Mouse (Mus musculus) hindbrain, postnatal 0 days (tissue): ENCODE measurements around the gene Itpr1. TPM values are rescaled to one million over a fixed set of nuclear protein-coding genes. Genes with fewer than 3 reads are reported as not detected.

ENCODE experiments used
- ATAC-seq: fragments of 200-750 bp; cut with Nextera tagmentation; 2 replicates; pipeline ENCODE4 v1.8.0; 2017; ENCODE audit warnings: mild to moderate bottlenecking, moderate TSS enrichment, moderate library complexity
- DNase-seq: peaks from one replicate; pipeline ENCODE4 v3.0.0-alpha.2; 2015; ENCODE audit warnings: low spot score
- H3K27ac ChIP-seq: fragments of 300-500 bp; sonication (generic); 2 replicates; pipeline ENCODE4 v1.5.1; 2014; ENCODE audit warnings: mild to moderate bottlenecking
- H3K27me3 ChIP-seq: fragments of 300-500 bp; sonication (generic); 2 replicates; pipeline ENCODE4 v1.6.1; 2014; ENCODE audit warnings: low read length, mixed read lengths; ENCODE audit not compliant: insufficient read depth
- H3K36me3 ChIP-seq: fragments of 300-500 bp; sonication (generic); 2 replicates; pipeline ENCODE4 v1.6.1; 2014; ENCODE audit warnings: low read length, mixed read lengths; ENCODE audit not compliant: insufficient read depth
- H3K4me1 ChIP-seq: fragments of 300-500 bp; sonication (generic); 2 replicates; pipeline ENCODE4 v1.6.1; 2014; ENCODE audit warnings: antibody characterized with exemption, low read length, mixed read lengths; ENCODE audit not compliant: insufficient read depth
- H3K4me2 ChIP-seq: fragments of 300-500 bp; sonication (generic); 2 replicates; pipeline ENCODE4 v1.6.1; 2014; ENCODE audit warnings: low read depth, mild to moderate bottlenecking, low read length, moderate library complexity, mixed read lengths
- H3K4me3 ChIP-seq: fragments of 300-500 bp; sonication (generic); 2 replicates; pipeline ENCODE4 v1.5.1; 2014; ENCODE audit warnings: low read length
- H3K9ac ChIP-seq: fragments of 300-500 bp; sonication (generic); replicated peaks from 2 replicates; pipeline ENCODE4 v1.6.1; 2014; ENCODE audit warnings: mild to moderate bottlenecking, low read length, moderate library complexity, mixed read lengths
- H3K9me3 ChIP-seq: fragments of 300-500 bp; sonication (generic); 2 replicates; pipeline ENCODE4 v1.6.1; 2016; ENCODE audit warnings: low read length, mixed read lengths
- CTCF ChIP-seq: IDR thresholded peaks from 2 replicates; pipeline ENCODE4 v1.5.1; 2016; ENCODE audit warnings: antibody characterized with exemption, control low read depth, low read depth
- WGBS: fragments of 180-500 bp; shearing (Covaris S2); extraction: QIAGEN DNeasy Blood & Tissue Kit; methylation state at CpG from one replicate; pipeline ENCODE4 v1.1.7; 2014; 5-methylcytosine and 5-hydroxymethylcytosine counted together
- polyA plus RNA-seq: library from polyadenylated mRNA; unstranded; fragments of >200 nt; fragmentation: Nextera tagmentation; extraction: Ambion mirVana; gene quantifications from 2 replicates; pipeline ENCODE4 v1.2.1, GENCODE M21; 2015
- total RNA-seq: library from RNA; depleted of rRNA; stranded (reverse); fragments of >200 nt; gene quantifications from 2 replicates; pipeline ENCODE4 v1.2.3, GENCODE M21; 2014

Itpr1 gene
- total and polyA plus RNA-seq, 2 experiments from 2014 or later: 7.2 to 47.1 TPM

DNA sequence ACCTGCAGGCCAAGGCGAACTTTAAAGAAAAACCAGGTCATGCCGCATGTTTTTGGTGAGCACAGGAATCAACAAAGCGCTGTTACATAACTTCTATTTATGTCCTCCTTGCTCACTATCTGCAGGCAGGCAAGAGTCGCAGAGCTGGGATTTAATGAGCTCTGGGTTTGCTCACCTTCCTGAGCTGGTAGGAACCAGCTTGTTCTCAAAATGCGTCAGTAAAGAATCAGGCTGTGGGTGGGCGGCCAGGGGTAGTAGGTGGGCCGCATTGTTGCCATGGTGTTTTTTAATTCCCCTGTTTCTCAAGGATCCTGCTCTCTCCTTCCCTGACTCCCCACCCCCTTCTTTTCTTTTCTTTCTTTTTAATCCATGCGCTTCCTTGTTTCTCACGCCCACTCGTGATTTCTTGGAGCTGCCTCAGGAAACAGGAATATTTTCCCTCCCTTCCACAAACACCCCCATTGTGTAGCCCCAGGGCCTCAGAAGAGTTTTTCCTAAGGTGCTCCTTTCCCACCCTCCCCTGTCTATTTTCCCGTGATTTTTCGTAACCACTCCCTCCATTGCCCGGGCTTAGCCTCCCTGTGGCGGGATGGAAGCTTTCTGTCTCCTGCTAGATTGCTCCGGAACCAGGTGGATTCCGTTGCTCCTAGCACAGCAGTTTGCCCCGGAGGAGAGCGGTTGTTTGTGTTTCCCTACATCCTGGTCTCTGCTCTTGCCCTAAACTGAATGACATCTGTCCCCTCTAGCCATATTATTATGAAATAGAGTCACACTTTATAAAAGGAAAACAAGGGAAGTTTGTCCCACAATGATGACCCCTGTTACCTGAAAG is 243.6 kb downstream of the Itpr1 start:
- Histone ChIP-seq H3K4me1 (peaks cover 16% of the 10 kb centered on the region), H3K27ac (peak overlapping the region; percentile 60; the same call in 1 of the 2 replicates), H3K36me3 (no peaks in the 10 kb centered on the region), H3K4me3 (peak overlapping the region; percentile 13; the same call in 1 of the 2 replicates), H3K27me3 (no peaks in the 10 kb centered on the region), H3K9ac (peak overlapping the region; percentile 35; the same call in 1 of the 2 replicates), H3K9me3 (no peaks in the 10 kb centered on the region), H3K4me2 (peak overlapping the region; percentile 52)
- ATAC-seq: peak; percentile 38
- DNase-seq: peak; percentile 35
- TF ChIP-seq CTCF: no peak
- 10% methylated on average over 18 of the region's 18 CpGs for WGBS

GRCm38 (mm10) chr6:108457063-108457405 is 244.1 kb downstream of the Itpr1 start:
- TF ChIP-seq CTCF: no peak
- H3K27ac ChIP-seq: peak overlapping the region; percentile 60; the same call in 1 of the 2 replicates
- H3K36me3 ChIP-seq: no peaks in the 10 kb centered on the region
- H3K4me2 ChIP-seq: peak overlapping the region; percentile 52
- no peaks in the 10 kb centered on the region for H3K27me3 ChIP-seq
- H3K4me1 ChIP-seq: peaks cover 16% of the 10 kb centered on the region
- no peak overlapping the region for H3K9ac ChIP-seq
- peak; percentile 32 for DNase-seq
- WGBS: 11% methylated on average over 5 of the region's 5 CpGs
- H3K9me3 ChIP-seq: no peaks in the 10 kb centered on the region
- ATAC-seq: peak; percentile 57; the same call in 1 of the 2 replicates
- no peak overlapping the region for H3K4me3 ChIP-seq

GRCm38 (mm10) chr6:108457516-108458181 is 244.8 kb downstream of the Itpr1 start:
- Histone ChIP-seq H3K9ac (no peak overlapping the region), H3K4me3 (no peak overlapping the region), H3K36me3 (no peaks in the 10 kb centered on the region), H3K27me3 (no peaks in the 10 kb centered on the region), H3K9me3 (no peaks in the 10 kb centered on the region), H3K4me1 (peaks cover 16% of the 10 kb centered on the region), H3K4me2 (no peak overlapping the region), H3K27ac (no peak overlapping the region)
- TF ChIP-seq CTCF: no peak
- 56% methylated on average over 14 of the region's 14 CpGs for WGBS
- no peak for ATAC-seq
- DNase-seq: no peak

GRCm38 (mm10) chr6:108458182-108458571 is 245.3 kb downstream of the Itpr1 start:
- ATAC-seq (no peak), DNase-seq (no peak)
- TF ChIP-seq CTCF: no peak
- Histone ChIP-seq H3K27me3 (no peaks in the 10 kb centered on the region), H3K4me2 (no peak overlapping the region), H3K27ac (no peak overlapping the region), H3K36me3 (no peaks in the 10 kb centered on the region), H3K9me3 (no peaks in the 10 kb centered on the region), H3K4me3 (no peak overlapping the region), H3K9ac (no peak overlapping the region), H3K4me1 (peaks cover 16% of the 10 kb centered on the region)
- 66% methylated on average over 2 of the region's 2 CpGs for WGBS

- WGBS: 89% methylated on average over 11 of the region's 11 CpGs
- ATAC-seq: no peak
- no peaks in the 10 kb centered on the region for H3K9me3 ChIP-seq
- no peaks in the 10 kb centered on the region for H3K27me3 ChIP-seq
- H3K4me2 ChIP-seq: no peak overlapping the region
- peaks cover 16% of the 10 kb centered on the region for H3K4me1 ChIP-seq
- H3K36me3 ChIP-seq: no peaks in the 10 kb centered on the region
- no peak overlapping the region for H3K27ac ChIP-seq
- no peak for DNase-seq
- no peak for TF ChIP-seq CTCF
- no peak overlapping the region for H3K4me3 ChIP-seq
- no peak overlapping the region for H3K9ac ChIP-seq
Measured at GRCm38 (mm10) chr6:108458826-108459225, 245.9 kb downstream of the Itpr1 start.

DNA sequence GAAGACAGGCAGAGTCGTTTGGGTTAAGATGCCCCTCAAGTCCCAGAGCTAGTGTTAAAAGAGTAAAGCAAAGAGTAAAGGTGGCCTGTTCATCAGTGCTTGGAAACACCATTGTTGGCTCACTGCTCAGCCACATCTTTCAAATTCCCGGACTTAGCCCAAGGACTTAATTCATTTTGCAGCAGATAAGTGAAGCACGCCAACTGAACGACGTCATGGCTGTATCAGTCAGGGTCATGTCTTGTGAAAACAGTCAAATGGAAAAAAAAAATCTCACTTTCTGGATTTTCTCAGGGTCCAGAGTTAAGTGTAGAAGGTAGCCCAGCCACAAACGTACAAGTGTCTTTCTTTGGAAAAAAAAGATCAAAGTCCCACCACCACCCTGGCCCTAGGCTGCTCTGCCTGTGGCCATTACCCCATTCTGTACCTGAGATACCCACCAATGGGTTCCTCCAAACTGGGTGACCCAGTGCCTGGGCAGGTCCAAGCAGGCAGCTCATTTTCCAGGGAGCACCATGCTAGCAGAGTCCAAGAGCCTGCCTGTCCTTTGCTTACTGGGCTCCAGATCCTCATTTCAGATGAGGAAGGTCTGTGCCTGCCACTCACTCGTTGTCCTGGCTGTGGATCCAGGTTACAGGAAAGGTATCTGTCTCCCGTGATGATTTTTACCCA is 251.5 kb downstream of the Itpr1 start:
- no peak for DNase-seq
- H3K27me3 ChIP-seq: no peaks in the 10 kb centered on the region
- no peak overlapping the region for H3K27ac ChIP-seq
- ATAC-seq: no peak
- no peaks in the 10 kb centered on the region for H3K36me3 ChIP-seq
- H3K4me2 ChIP-seq: no peak overlapping the region
- 91% methylated on average over 8 of the region's 8 CpGs for WGBS
- no peaks in the 10 kb centered on the region for H3K4me1 ChIP-seq
- TF ChIP-seq CTCF: no peak
- no peak overlapping the region for H3K4me3 ChIP-seq
- no peak overlapping the region for H3K9ac ChIP-seq
- no peaks in the 10 kb centered on the region for H3K9me3 ChIP-seq
